Mouse (Mus musculus) embryonic fibroblast, embryonic 13.5 days (primary cell): ENCODE results near the gene Cotl1.

ENCODE experiments used
- CTCF ChIP-seq: IDR thresholded peaks from 2 replicates; pipeline ENCODE4 v1.5.1; 2011; ENCODE audit warnings: mild to moderate bottlenecking, control low read depth, low read length, moderate library complexity, borderline replicate concordance; ENCODE audit not compliant: insufficient read depth
- POLR2A ChIP-seq: IDR thresholded peaks from 2 replicates; pipeline ENCODE4 v1.6.1; 2011; ENCODE audit warnings: low read depth, mild to moderate bottlenecking, control low read depth, low read length, moderate library complexity

GRCm38 (mm10) chr8:119834676-119835075 lies 5.7 kb downstream of the Cotl1 start:
- no peak for TF ChIP-seq POLR2A
- TF ChIP-seq CTCF, result no peak
